Mouse (Mus musculus) frontal cortex, adult (tissue): ENCODE data around the gene Parp14.
A peak's percentile ranks its signal among the peaks of the same experiment; 100 is the strongest.

Source experiments
- ATAC-seq: cut with Nextera tagmentation; 2 replicates; pipeline ENCODE4 v1.9.2; 2017; ENCODE audit warnings: mild to moderate bottlenecking, moderate library complexity, mixed read lengths; ENCODE audit not compliant: low TSS enrichment

Gene Parp14

GRCm38 (mm10) chr16:35870581-35871047 is 730 bp downstream of the Parp14 start:
- peak; percentile 54; the same call in 1 of the 2 replicates for ATAC-seq

- no peak for ATAC-seq
These were observed 1.7 kb downstream of the Parp14 start for GRCm38 (mm10) chr16:35869656-35870055.

GRCm38 (mm10) chr16:35869126-35869525 is 2.2 kb downstream of the Parp14 start:
- no peak for ATAC-seq

DNA sequence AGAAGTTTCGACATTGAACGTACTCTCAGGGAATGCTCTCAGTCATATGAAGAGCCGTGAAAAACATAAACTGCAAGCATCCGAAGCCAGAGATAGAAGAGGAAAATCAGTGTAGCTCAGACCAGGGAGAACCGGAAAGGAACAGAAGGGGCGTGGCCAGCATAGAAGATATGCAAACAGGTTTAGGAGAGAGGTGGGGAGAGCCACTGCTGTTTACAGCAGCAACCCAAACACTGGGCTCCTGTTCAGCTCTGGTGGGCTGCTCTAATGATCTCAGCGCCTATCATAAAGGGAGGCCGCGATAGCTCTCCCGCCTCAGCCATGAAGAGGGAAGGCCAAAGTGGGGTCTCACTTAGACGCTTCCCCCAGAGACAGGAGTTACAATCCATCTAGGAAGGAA is 3.6 kb downstream of the Parp14 start:
- ATAC-seq = no peak

GRCm38 (mm10) chr16:35862057-35862456 is 9.3 kb downstream of the Parp14 start:
- no peak for ATAC-seq

DNA sequence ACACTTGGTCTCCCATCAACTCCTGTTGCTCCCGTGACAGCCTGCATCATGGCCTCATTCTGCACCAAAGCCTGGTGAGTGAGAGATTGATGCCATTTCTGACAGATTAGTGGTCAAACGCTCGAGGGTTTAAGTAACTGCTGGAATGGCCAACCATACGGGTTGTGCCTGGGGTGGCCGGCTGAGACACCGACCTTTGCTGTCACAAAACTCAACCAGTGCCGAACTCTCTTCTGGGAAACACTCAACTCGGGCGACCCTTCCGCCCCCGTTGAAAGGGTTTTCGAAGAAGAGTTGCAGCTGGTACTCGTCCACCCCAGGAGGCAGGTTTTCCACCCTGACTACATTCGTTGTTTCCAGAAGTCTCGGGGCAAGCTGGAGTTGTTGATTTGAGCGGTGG is 11.1 kb downstream of the Parp14 start:
- no peak for ATAC-seq

DNA sequence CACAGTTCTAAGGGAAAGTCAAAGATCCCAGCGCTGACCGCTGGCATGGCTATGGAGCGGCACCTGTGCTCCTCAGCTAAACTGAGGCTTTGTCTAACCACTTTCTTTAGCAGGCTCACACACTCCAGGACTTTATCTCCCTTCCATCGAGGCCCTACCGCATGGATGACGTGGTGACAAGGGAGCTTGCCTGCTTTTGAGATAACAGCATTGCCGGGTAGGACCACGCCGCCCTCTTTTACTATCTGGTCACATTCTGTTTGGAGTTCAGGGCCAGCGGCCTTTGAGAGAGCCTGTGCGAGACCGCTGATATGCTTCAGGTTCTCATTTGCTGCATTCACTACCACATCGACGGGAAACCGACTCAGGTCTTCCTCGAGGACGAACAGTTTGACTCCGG is 14.6 kb downstream of the Parp14 start:
- ATAC-seq = no peak

DNA sequence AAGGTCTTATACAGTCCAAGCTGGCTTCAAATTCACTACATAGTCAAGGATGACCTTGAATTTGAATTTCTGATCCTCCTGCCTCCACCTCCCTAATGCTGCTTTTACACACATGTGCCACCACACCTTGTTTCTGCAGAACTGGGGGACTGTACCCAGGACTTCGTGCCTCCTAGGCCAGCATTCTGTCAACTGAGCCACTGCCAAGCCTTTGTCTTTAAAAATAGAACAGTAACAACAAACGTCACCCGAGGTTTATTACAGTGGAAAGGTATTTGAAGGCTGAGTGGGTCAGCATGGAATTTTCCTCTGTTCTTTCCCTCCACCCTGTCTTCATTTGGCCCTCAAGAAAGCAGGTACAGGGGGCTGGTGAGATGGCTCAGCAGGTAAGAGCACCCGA is 15.5 kb downstream of the Parp14 start:
- no peak for ATAC-seq

DNA sequence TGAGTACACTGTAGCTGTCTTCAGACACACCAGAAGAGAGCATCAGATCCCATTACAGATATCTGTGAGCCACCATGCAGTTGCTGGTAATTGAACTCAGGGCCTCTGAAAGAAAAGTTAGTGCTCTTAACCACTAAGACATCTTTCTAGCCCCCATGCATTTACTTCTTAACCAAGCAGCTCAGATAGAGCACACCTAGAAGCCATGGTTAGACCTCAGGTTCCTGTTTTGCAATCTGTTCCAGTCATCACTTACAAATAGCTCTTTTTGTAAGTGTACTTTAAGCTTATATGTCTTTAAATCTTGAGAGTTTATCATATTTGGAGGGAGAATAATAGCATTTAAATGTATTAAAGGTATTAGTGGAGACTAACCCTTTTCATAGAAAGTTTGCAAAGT is 24.2 kb downstream of the Parp14 start:
- ATAC-seq = no peak

GRCm38 (mm10) chr16:35839680-35840079 is 31.7 kb downstream of the Parp14 start:
- peak; percentile 67 for ATAC-seq

GRCm38 (mm10) chr16:35834653-35835052 is 36.7 kb downstream of the Parp14 start:
- no peak for ATAC-seq

DNA sequence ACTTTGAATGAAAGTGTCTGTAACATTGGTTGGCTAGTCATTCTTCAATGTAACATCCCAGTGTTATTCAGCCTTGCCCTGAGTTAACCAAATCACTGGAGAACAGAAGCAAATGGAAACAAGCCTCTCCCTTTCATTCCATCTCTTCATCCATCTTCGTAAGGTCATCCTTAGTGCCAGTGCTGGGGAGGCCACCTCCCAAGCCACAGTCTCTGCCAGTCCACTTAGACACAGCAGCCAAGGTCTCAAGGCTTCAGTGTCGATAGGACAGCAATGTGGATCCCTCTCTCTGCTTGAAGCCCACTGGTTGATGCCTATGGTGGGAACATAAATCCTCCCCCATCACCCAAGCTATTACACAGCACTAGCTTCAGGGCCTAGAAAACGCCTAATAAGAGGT is 38.4 kb downstream of the Parp14 start:
- no peak for ATAC-seq

DNA sequence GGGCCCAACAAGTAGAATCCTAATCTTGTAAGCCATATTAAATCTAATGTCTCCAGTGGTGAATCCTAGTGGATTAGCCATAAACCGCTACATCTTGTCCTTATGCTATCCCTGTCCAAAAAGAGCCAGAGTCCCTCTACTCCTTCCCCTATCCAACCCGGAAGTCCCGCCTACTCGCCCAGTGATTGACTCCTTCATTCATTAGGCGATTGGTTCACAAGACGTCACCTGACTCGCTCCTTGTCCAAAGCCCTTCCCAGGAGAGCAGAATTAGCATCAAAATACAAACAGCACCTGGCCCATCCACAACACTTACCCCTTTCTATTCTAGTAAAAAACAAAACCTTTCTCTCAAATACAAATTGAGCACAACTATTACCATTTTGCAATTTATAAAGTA is 41.3 kb downstream of the Parp14 start:
- no peak for ATAC-seq

GRCm38 (mm10) chr16:35817255-35818089 is 53.9 kb downstream of the Parp14 start:
- ATAC-seq = peak; percentile 95

DNA sequence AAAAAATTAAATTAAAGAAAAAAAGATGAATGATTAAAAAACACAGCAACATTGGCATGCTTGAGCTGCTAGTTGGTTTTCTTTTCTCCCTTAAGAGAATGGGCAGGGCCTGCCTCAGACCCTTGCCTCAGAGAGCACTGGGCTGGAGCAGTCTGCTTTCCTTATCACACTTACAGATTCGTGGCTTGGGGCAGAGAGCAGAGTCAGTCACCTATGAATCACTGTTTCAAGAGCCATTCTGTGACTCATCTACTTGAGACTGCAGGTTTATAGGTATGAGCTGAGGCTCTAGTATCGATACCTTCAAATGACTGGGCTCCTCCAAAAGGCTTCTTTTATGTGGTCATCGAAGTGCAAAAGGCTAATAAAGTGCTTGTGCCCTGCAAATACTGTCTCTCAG is 58.2 kb downstream of the Parp14 start:
- ATAC-seq = no peak

DNA sequence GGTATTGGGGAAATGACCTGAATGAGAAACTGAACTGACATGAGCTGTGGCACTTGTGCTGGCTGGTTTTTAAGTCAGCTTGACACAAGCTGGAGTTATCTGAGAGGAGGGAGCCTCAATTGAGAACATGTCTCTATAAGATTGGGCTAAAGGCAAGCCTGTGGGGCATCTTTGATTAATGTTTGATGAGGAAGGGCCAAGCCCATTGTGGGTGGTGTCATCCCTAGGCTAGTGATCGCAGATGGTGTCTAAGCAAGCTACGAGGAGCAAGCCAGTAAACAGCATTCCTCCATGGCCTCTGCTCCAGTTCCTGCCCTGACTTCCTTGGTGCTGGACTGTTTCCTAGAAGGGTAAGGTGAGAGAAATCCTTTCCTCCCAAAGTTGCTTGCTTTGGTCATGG is 62.5 kb downstream of the Parp14 start:
- ATAC-seq = no peak

DNA sequence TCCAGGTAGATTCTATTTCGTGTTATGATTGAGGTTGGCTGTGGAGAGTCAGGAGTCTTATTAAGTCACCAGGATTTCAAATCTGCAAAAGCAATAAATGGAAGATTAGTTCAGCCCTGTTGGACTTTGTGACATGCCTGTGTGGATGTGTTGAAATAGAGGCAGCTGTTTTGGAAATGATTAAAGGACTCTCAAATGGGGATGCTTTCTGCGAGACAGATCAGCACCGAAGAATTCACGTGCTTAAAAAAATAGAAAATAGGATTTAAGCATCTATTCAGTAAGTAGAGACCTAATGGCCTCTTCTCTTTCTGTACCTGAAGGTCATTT is 63.7 kb downstream of the Parp14 start:
- no peak for ATAC-seq

- no peak for ATAC-seq
These were observed 64.2 kb downstream of the Parp14 start for GRCm38 (mm10) chr16:35806973-35807662.

DNA sequence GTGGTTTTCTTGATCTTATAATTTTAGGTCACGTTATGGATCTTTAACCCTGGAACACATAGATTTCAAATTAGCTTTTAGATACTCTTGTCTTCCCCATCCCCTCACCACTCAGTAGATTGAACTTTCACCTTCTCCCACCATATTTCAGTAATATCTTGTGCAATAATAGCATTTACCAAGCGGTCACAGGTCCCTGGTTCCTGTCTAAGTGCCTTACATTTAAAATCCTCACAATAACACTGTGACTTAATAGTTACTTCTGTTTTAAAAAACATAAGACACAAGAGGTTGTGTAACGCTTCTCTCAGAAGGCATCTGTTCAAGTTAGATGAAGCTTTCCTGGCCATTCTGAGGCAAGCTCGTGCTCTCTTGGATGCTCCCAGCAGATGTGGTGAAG is 67.6 kb downstream of the Parp14 start:
- ATAC-seq = no peak

DNA sequence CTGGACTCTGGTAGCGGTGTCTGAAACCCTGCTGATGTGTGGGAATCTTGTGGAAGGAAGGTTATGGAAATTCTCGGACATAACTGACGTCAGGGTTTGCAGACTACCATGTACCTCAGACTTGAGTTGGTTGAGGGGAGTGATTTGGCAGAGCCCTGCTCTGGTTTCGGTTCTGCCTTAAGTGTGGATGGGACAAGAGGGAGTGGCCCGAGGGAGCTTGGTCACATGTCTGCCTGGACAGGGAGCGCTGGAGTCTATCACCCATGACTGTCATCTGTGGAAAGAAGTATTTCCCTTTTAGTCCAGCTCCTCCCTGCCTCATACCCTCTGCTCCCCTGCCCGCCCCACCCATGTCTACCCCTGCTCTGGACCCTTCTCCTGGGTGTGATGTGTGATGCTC is 69.2 kb downstream of the Parp14 start:
- ATAC-seq = no peak

DNA sequence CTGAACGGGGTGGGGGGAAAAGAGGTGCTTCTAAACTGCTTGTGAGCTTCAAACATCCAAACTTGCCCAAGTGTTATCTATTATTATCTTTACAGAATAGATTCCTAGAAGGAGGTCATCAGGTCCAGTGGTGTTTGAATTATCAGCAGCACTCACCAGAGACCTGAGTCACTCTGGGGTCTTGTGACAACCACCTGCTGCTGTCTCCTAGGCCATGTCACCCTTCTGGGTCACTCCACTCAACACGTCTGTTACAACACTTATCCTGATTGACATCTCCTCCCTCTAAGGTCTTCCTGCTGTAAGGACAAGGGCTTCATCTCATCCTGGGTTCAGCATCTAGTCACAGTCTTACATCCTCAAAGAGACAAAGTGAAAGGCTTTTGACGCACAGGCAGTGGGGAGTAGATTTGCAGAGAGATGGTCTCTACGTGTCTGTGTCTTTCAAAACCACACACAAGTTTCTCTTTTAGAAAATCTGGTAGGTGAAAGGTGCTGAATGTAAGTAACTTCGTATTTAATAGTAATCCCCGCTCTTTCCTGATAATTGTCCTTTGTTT is 79.3 kb downstream of the Parp14 start:
- ATAC-seq = no peak

- ATAC-seq = no peak
These were observed 83.0 kb downstream of the Parp14 start for GRCm38 (mm10) chr16:35788330-35788729.

DNA sequence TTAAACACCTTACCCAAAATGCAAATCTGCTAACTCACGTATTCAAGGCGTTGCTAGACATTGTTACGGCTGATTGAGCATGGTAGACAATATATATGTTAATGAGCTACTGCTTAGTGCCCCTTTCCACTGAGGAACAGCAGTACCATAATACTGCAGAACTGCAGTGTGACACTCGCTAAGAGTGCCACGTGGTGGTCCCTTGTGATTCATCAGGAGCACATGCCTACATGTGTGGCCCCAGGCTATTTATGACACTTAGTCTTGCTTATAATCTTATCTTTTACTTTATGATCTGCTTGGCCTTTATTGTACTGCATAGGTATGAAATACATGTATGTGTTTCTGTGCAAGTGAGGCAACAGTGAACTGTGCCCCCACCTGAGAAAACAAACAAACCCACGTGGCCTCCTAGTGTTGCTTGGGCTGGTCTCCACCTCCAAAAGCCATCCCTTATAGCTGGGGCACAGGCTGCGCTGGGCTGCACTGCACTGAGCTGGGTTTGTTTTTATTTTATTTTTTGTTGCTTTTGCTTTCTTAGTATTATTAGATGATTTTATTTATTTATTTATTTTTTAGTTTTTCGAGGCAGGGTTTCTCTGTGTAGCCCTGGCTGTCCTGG is 83.7 kb downstream of the Parp14 start:
- ATAC-seq = no peak
